Mouse (Mus musculus) brain, embryonic 14.5 days (tissue): ENCODE results near the gene Taf13.
A peak's percentile ranks its signal among the peaks of the same experiment; 100 is the strongest.

Experiments used
- CTCF ChIP-seq: fragments of 200-500 bp; IDR thresholded peaks from 2 replicates; pipeline ENCODE4 v1.5.1; 2012; ENCODE audit warnings: inconsistent platforms, mild to moderate bottlenecking, moderate library complexity, borderline replicate concordance; ENCODE audit not compliant: insufficient read depth, insufficient read length; ENCODE audit errors: extremely low read depth
- POLR2A ChIP-seq: fragments of 200-500 bp; IDR thresholded peaks from 2 replicates; pipeline ENCODE4 v1.6.1; 2012; ENCODE audit warnings: mild to moderate bottlenecking, inconsistent platforms, borderline replicate concordance; ENCODE audit not compliant: poor library complexity, insufficient read depth, insufficient read length, severe bottlenecking; ENCODE audit errors: extremely low read depth

DNA sequence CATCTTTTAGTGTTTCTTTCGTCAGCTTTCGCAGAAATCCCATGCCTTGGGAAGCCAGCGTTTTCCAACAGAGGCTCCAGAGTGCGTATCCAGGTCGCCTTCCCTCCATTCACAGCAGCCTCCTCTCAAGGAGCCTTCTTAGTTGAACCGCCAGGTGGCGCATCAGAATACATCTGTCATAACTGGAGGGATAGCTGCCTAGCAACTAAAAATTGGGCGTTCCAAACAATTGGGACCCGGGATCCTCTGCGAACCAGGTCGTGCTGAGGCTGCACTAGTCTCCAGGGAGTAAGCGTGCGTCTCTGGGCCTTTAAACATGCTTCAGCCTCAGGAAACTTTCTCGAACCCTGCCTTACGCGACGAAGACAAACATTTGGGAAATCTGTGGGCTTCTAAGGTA lies 34.2 kb upstream of the Taf13 start:
- peak; percentile 90 for TF ChIP-seq CTCF
- no peak for TF ChIP-seq POLR2A
